Mouse (Mus musculus): ENCODE data around the gene Fshr. TPM values are rescaled to one million over a fixed set of nuclear protein-coding genes. Genes with fewer than 3 reads are reported as not detected.
A peak's percentile ranks its signal among the peaks of the same experiment; 100 is the strongest.

The Fshr gene
- polyA plus RNA-seq, 1 experiment from 2014 or later, result not detected

DNA sequence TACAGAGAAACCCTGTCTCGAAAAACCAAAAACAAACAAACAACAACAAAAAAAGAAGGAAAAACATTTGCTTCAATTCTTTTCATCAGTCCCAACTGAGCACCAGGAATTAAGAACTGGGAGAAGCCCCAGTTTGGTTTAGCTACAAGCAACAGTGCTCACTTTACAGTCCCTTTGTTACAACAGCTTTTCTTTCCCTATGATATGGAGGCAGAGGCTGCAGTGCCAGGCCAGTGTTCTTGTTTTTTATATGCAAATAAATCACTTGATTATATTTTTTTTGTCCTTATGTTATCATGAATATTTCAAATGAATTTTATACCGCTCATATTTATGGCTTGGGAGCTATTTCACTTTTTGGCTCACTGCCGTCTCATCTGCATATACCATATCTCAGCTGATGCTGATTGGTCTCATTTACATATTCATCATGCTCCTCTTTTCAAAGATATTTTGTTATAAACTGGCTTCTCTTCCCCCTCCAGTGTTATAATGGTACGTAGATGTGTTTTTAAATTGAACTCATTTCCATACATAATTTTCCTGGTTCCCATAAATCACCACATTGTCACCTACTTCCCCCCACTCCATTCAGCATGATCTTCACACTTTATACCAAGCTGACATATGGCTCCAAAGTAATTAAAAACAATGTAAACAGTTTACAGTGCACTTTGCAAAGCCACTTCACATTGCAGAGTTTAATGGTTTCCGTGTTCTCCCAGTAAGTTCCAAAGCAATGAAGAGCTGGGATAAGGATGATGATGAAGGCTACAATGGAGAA is 110.6 kb downstream of the Fshr start:
- 0 out of 2 replicates have a peak, but pooled peaks have one; percentile 27 for ATAC-seq (ENCODE audit: low FRiP score, low read depth)
- no peaks in the 10 kb centered on the region for H3K27me3 ChIP-seq
- no peak overlapping the region for H3K9ac ChIP-seq
- no peaks in the 10 kb centered on the region for H3K9me3 ChIP-seq
- H3K4me1 ChIP-seq (replicated peaks), result no peaks in the 10 kb centered on the region
- no peak overlapping the region for H3K4me3 ChIP-seq
- no peak overlapping the region for H3K27ac ChIP-seq (replicated peaks)
- H3K4me2 ChIP-seq, result no peak overlapping the region
- 64% methylated on average over 5 of the region's 5 CpGs for WGBS
- no peaks in the 10 kb centered on the region for H3K36me3 ChIP-seq

- Histone ChIP-seq H3K9ac (no peak overlapping the region), H3K4me1 (replicated peaks) (no peaks in the 10 kb centered on the region), H3K4me3 (no peak overlapping the region), H3K36me3 (no peaks in the 10 kb centered on the region), H3K9me3 (no peaks in the 10 kb centered on the region), H3K4me2 (no peak overlapping the region), H3K27me3 (no peaks in the 10 kb centered on the region), H3K27ac (replicated peaks) (no peak overlapping the region)
- 54% methylated on average over 2 of the region's 2 CpGs for WGBS
- ATAC-seq (ENCODE audit: low FRiP score, low read depth), result no peak
These were observed 117.6 kb downstream of the Fshr start for GRCm38 (mm10) chr17:89082897-89083296.

- H3K9me3 ChIP-seq, result no peaks in the 10 kb centered on the region
- no peak overlapping the region for H3K9ac ChIP-seq
- no peaks in the 10 kb centered on the region for H3K4me1 ChIP-seq (replicated peaks)
- H3K4me2 ChIP-seq, result no peak overlapping the region
- H3K27ac ChIP-seq (replicated peaks), result 0 out of 2 replicates have a peak overlapping the region, but pooled peaks have one; percentile 25
- H3K27me3 ChIP-seq, result no peaks in the 10 kb centered on the region
- no peak overlapping the region for H3K4me3 ChIP-seq
- H3K36me3 ChIP-seq, result no peaks in the 10 kb centered on the region
- 65% methylated on average over 5 of the region's 5 CpGs for WGBS
- no peak for ATAC-seq (ENCODE audit: low FRiP score, low read depth)
These were observed 120.8 kb downstream of the Fshr start for GRCm38 (mm10) chr17:89079706-89080105.

GRCm38 (mm10) chr17:89064327-89065095 is 136.0 kb downstream of the Fshr start:
- Histone ChIP-seq H3K9me3 (no peaks in the 10 kb centered on the region), H3K4me1 (replicated peaks) (no peaks in the 10 kb centered on the region), H3K36me3 (no peaks in the 10 kb centered on the region), H3K9ac (no peak overlapping the region), H3K4me2 (no peak overlapping the region), H3K27ac (replicated peaks) (no peak overlapping the region), H3K4me3 (no peak overlapping the region), H3K27me3 (no peaks in the 10 kb centered on the region)
- WGBS, result 69% methylated on average over 3 of the region's 3 CpGs
- ATAC-seq (ENCODE audit: low FRiP score, low read depth), result no peak

DNA sequence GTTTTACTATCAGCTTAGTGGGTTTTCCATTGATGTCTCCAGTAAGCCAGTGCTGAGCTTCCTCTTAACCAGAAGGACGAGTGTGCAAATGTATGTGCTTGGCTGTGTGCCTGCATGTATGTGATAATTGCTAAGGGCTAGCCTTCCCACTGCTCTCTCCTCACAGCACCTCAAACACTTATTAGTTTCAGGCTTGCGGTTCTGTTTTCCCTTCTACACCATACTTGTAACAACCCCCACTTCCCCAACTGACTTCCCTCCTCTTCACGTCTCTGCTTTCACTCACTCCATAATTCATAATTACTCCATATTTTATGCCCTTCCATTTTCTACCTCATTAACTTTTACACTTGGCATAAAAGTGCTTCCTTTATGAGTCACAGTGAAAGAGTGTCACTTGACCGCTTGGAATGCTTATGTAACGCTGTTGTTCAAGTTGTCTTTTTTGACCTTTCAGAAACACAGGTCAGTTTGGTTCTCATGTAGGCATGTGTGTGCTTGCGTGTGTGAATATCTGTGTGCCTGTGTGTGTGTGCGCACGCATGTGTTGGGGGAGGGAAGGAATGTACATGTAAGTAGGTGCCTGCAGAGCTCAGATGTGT is 138.0 kb downstream of the Fshr start:
- no peaks in the 10 kb centered on the region for H3K4me1 ChIP-seq (replicated peaks)
- H3K4me2 ChIP-seq, result no peak overlapping the region
- H3K9me3 ChIP-seq, result no peaks in the 10 kb centered on the region
- no peak for ATAC-seq (ENCODE audit: low FRiP score, low read depth)
- no peak overlapping the region for H3K27ac ChIP-seq (replicated peaks)
- no peak overlapping the region for H3K4me3 ChIP-seq
- 81% methylated on average over 8 of the region's 8 CpGs for whole genome bisulfite sequencing
- H3K36me3 ChIP-seq, result no peaks in the 10 kb centered on the region
- H3K27me3 ChIP-seq, result no peaks in the 10 kb centered on the region
- H3K9ac ChIP-seq, result no peak overlapping the region

DNA sequence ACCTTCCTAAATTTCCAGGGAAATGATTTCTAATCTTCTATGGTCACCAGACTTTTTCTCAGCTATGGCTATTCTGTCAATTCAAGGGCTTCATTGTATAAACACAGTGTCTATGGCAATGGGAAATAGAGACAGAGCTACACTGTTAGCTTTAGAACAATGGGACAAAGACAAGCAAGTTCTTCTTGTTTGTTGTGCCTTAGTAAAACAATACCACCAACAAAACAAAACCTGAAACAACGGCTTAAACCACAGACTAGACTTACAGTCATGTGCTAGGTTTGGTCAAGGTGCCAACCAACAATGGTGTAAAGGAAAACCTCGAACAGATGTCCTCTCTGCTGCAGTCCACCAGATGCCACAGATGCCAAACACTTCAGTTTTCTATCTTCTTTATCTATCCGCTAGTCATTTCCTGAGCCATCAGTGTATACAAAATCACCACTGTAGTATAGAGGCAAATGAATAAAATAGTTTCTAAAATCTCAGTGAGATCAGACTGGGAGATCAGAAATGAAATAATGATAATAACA is 149.4 kb downstream of the Fshr start:
- Histone ChIP-seq H3K9me3 (no peaks in the 10 kb centered on the region), H3K36me3 (no peaks in the 10 kb centered on the region), H3K4me2 (no peak overlapping the region), H3K4me3 (no peak overlapping the region), H3K27me3 (no peaks in the 10 kb centered on the region), H3K4me1 (replicated peaks) (no peaks in the 10 kb centered on the region), H3K9ac (no peak overlapping the region), H3K27ac (replicated peaks) (no peak overlapping the region)
- no peak for ATAC-seq (ENCODE audit: low FRiP score, low read depth)
- WGBS, result 84% methylated on average over 3 of the region's 3 CpGs

DNA sequence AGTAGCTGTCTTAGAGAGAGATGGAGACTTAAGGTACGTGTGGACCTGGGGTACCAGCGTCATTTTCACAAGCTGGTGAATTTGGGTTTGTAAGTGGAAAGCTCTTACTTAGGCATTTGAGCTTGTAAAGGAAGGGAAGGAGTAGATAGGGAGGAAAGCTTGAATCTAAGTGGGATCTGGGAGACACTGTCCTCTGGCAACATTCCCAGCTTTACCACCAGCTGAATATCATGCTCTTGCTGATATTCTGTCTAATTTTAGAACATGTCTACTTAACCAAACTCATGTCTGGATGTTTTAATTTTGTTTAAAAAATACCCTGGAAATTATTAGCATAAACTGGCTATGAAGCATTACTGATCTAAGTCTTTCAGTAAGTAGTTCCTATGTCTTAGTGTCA is 151.4 kb downstream of the Fshr start:
- Histone ChIP-seq H3K4me3 (no peak overlapping the region), H3K36me3 (no peaks in the 10 kb centered on the region), H3K27me3 (no peaks in the 10 kb centered on the region), H3K4me1 (replicated peaks) (no peaks in the 10 kb centered on the region), H3K4me2 (no peak overlapping the region), H3K27ac (replicated peaks) (no peak overlapping the region), H3K9ac (no peak overlapping the region), H3K9me3 (no peaks in the 10 kb centered on the region)
- no peak for ATAC-seq (ENCODE audit: low FRiP score, low read depth)
- 93% methylated on average over 2 of the region's 2 CpGs for WGBS

- ATAC-seq (ENCODE audit: low FRiP score, low read depth), result no peak
These were observed 154.5 kb downstream of the Fshr start for GRCm38 (mm10) chr17:89046016-89046415.

DNA sequence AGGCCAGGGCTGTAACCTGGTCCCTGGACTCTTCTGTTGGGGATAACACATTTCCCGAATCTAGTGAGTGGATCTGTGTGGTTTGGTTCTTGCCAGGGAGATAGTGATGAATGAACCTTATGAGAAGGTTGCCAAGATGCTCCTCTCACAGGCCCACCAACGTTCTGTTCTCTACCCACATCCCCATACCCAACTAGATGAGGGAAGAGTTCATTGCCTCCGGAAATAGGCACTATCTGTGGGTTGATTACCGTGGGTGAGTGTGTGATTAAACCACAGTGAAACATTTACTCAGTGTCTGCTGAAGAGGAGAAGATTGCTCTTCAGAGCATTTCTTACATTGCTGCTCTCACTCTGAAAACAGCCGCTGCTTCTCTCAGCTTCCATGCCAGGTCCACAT is 163.8 kb downstream of the Fshr start:
- no peak for ATAC-seq (ENCODE audit: low FRiP score, low read depth)
- Histone ChIP-seq H3K4me3 (no peak overlapping the region), H3K27me3 (no peaks in the 10 kb centered on the region), H3K36me3 (no peaks in the 10 kb centered on the region), H3K9ac (no peak overlapping the region), H3K9me3 (no peaks in the 10 kb centered on the region), H3K4me2 (no peak overlapping the region), H3K4me1 (replicated peaks) (no peaks in the 10 kb centered on the region), H3K27ac (replicated peaks) (no peak overlapping the region)
- 87% methylated on average over 5 of the region's 5 CpGs for WGBS

More at GRCm38 (mm10) chr17:89046016-89046415, 154.5 kb downstream of the Fshr start:
- H3K4me3 ChIP-seq, result no peak overlapping the region
- H3K27ac ChIP-seq (replicated peaks), result no peak overlapping the region
- H3K27me3 ChIP-seq, result no peaks in the 10 kb centered on the region
- WGBS, result 67% methylated on average over 3 of the region's 3 CpGs
- no peaks in the 10 kb centered on the region for H3K4me1 ChIP-seq (replicated peaks)
- no peaks in the 10 kb centered on the region for H3K9me3 ChIP-seq
- H3K4me2 ChIP-seq, result no peak overlapping the region
- H3K9ac ChIP-seq, result no peak overlapping the region
- H3K36me3 ChIP-seq, result no peaks in the 10 kb centered on the region

GRCm38 (mm10) chr17:89036049-89036448 is 164.4 kb downstream of the Fshr start:
- Histone ChIP-seq H3K4me3 (no peak overlapping the region), H3K9me3 (no peaks in the 10 kb centered on the region), H3K27ac (replicated peaks) (no peak overlapping the region), H3K4me1 (replicated peaks) (no peaks in the 10 kb centered on the region), H3K36me3 (no peaks in the 10 kb centered on the region), H3K27me3 (no peaks in the 10 kb centered on the region), H3K4me2 (no peak overlapping the region), H3K9ac (no peak overlapping the region)
- WGBS, result 93% methylated on average over 3 of the region's 3 CpGs
- ATAC-seq (ENCODE audit: low FRiP score, low read depth), result no peak

DNA sequence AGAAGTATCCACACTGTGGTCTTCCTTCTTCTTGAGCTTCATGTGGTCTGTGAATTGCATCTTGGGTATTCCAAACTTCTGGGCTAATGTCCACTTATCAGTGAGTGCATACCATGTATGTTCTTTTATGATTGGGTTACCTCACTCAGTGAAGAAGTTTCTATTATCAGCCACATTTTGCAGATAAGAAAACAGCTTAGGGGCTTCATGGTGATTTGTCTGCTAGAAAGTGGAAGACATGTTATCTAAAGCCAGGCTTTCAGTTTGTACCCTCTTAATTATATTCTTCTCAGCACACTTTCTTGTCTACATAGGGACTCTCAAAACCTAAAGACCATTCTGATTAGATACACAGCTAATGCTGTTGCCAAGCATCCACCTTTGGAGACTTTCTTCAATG is 165.8 kb downstream of the Fshr start:
- no peak overlapping the region for H3K4me2 ChIP-seq
- no peak for ATAC-seq (ENCODE audit: low FRiP score, low read depth)
- no peak overlapping the region for H3K27ac ChIP-seq (replicated peaks)

GRCm38 (mm10) chr17:89032981-89033380 is 167.5 kb downstream of the Fshr start:
- ATAC-seq (ENCODE audit: low FRiP score, low read depth), result no peak
- Histone ChIP-seq H3K27ac (replicated peaks) (no peak overlapping the region), H3K9me3 (no peaks in the 10 kb centered on the region), H3K27me3 (no peaks in the 10 kb centered on the region), H3K4me3 (no peak overlapping the region), H3K36me3 (no peaks in the 10 kb centered on the region), H3K4me1 (replicated peaks) (no peaks in the 10 kb centered on the region), H3K4me2 (no peak overlapping the region), H3K9ac (no peak overlapping the region)
- WGBS, result 88% methylated on average over 2 of the region's 2 CpGs

More for the DNA sequence above, 165.8 kb downstream of the Fshr start:
- Histone ChIP-seq H3K9me3 (no peaks in the 10 kb centered on the region), H3K4me3 (no peak overlapping the region), H3K4me1 (replicated peaks) (no peaks in the 10 kb centered on the region), H3K27me3 (no peaks in the 10 kb centered on the region), H3K36me3 (no peaks in the 10 kb centered on the region), H3K9ac (no peak overlapping the region)
